Mouse (Mus musculus) brain, embryonic 14.5 days (tissue): ENCODE data around the gene Adgb. TPM values are rescaled to one million over a fixed set of nuclear protein-coding genes. Genes with fewer than 3 reads are reported as not detected.

Experiments used
- DNase-seq: peaks from one replicate; pipeline ENCODE4 v3.0.0-alpha.2; 2011; ENCODE audit warnings: low read depth
- CTCF ChIP-seq: fragments of 200-500 bp; IDR thresholded peaks from 2 replicates; pipeline ENCODE4 v1.5.1; 2012; ENCODE audit warnings: inconsistent platforms, mild to moderate bottlenecking, moderate library complexity, borderline replicate concordance; ENCODE audit not compliant: insufficient read depth, insufficient read length; ENCODE audit errors: extremely low read depth
- POLR2A ChIP-seq: fragments of 200-500 bp; IDR thresholded peaks from 2 replicates; pipeline ENCODE4 v1.6.1; 2012; ENCODE audit warnings: mild to moderate bottlenecking, inconsistent platforms, borderline replicate concordance; ENCODE audit not compliant: poor library complexity, insufficient read depth, insufficient read length, severe bottlenecking; ENCODE audit errors: extremely low read depth
- polyA plus RNA-seq: library from polyadenylated mRNA; depleted of rRNA; stranded (reverse); fragments of >200 nt; gene quantifications from 2 replicates; pipeline ENCODE4 v1.2.3, GENCODE M21; 2012

Gene Adgb
- polyA plus RNA-seq, 1 experiment: 0.29 TPM

DNA sequence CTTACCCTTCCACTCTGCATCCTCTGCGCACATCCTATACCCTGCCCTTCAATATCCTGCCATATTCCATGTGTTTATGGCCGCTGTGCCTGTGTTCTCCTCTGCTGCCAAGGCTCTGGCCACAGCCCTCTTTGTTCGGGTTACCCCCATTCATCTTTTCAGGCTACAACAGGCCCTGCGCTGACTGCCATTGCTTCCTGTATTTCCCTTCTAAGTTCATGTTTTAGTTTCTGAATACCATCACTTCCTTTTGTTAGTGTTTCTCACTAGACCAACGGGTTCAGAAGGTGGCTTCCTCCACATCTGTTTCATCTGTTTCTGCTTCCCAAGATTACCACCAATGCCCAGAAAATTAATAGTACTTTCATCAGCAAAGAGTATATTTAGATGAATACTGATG is 42.5 kb downstream of the Adgb start:
- no peak for DNase-seq
- no peak for TF ChIP-seq CTCF
- TF ChIP-seq POLR2A: no peak

DNA sequence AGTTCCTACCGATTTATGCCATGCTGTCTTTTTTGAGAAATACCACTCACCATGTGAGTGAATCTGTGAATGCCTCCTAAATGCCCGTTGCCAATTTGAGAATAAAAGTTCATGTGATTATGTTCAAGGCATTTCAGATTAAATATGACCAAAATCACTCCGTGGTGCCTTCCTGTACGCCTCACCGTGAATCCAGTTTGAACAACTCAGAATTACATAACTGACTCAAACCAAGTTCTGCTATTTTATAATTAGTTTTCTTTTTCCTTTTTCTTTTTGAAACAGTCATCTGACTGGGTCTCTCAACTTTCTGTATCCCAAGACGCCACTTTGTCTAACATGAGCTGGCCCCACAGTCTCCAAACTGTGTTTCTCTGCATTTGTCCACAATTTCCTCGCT is 43.1 kb downstream of the Adgb start:
- no peak for DNase-seq
- no peak for TF ChIP-seq POLR2A
- no peak for TF ChIP-seq CTCF

DNA sequence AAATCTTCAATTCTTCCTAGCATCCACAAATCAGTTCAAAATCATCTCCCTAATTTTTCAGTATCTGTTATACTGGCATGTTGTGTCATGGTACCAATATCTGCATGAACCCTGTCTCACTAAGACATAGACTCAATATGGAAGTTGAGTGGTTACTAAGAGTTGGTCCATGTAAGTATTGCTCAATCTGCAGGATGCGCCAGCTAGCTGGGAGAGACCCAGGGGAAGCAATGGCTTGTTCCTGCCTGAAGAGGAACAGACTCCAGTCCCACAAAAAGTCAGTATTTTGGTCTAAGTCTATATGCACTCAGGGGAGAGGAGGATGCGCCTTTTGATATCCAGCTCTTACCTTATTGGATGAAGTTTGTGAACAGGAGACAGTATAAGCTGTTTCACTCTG is 47.7 kb downstream of the Adgb start:
- TF ChIP-seq CTCF (no peak), POLR2A (no peak)

DNA sequence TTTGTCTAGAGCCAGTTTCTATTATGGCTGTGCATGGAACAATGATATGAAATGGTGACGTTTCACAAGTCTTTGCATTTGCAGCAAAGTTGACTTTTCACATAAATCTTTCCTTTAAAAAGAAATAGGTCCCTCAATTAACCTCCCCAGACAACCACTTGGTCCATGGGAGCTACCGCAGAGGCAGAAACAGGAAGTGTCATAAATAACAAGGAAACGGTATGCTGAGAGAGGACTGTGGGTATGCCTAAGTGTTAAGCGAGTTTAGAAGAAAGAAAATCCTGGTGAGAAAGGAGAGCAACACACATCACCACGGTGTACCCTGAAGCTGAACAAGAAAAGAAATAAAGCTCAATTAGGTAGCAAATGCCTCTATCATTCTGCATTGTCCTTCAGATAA is 61.1 kb downstream of the Adgb start:
- TF ChIP-seq CTCF (no peak), POLR2A (no peak)
- no peak for DNase-seq

More for the DNA sequence above, 47.7 kb downstream of the Adgb start:
- DNase-seq: no peak

DNA sequence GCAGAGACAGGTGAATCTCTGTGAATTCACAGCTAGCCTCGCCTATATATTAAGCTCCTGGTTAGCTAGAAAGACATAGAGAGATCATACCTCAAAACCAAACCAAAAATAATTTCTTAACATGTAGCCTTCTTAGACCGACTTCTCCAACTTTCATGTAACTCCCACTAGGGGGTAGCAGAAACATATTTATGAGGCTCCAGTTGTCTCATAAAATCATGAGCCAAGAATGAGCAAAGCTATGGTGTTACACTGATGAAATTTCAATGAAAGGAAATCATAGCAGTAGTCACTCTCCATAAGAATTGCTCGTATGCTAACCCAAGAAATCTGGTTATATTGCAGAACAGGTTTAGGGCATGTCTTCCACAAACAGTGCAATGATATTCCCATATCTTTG is 64.0 kb downstream of the Adgb start:
- TF ChIP-seq CTCF: peak; percentile 28; the same call in 1 of the 2 replicates
- no peak for TF ChIP-seq POLR2A
- peak; percentile 88 for DNase-seq

DNA sequence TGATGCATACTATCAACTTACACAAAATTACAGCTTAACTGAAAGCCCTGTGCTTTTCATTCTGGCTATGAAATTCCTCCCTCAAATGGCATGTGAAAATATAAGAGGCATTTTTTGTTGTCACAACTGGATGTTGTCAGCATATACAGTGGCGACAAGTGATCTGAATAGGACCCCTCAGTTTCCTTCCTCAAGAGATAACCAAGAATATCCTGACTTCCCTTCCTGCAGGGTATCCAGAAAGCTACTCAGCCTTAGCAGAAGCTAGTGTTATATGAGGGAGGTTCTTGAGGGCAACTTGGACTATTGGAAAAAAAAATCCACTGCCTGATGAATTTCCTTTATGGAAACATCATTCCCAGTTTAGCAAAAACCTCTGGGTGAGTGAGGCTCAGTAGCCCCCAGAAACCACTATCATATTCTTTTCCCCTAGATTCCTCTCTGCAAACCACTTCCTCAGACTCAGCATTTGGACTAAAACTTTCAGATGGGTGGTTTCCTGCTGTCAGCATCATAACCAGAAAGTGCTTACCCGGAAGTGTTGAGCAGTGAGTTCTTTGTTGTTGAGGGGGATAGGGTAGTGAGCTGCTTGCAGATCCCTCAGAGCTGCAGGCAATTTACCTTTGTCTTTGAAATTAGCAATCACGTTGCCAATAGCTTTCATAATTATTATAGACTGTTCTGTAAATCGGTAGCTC is 76.2 kb downstream of the Adgb start:
- TF ChIP-seq CTCF (no peak), POLR2A (no peak)
- no peak for DNase-seq

DNA sequence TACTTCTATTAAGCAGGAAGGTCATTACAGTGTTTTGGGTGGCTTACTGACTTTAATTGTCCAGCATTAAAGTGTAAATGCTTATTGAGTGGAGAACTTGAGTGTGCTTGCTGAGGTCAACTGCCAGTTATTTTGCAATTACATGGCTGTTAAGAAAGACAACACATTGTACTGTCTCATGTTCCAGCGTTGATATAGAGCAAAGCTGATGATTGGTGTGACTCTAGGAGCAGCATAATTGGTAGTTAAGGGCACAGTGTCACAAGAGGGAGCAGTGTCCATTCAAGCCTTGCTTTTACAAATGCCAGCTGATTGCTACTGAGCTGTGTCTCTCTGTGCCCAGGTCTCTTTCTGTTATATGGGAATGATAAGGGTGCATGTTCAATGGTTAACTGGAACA is 97.5 kb downstream of the Adgb start:
- TF ChIP-seq CTCF (no peak), POLR2A (no peak)
- DNase-seq: no peak

DNA sequence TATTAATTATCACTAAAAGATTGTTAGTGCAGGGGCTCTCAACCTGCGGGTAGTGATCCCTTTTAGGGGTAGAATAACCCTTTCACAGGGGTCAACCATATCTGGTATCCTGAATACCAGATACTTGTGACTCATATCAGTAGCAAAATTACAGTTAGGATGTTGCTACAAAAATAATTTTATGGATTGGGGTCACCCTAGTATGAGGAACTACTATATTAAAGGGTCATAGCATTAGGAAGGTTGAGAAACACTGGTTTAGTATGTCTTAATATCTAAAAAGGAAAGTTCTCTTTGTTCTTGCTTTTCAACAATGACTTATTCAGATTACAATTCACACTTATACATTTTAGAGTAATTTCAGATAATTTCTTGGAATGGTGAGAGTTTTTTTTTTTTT is 108.1 kb downstream of the Adgb start:
- TF ChIP-seq POLR2A (no peak), CTCF (no peak)
- DNase-seq: no peak

DNA sequence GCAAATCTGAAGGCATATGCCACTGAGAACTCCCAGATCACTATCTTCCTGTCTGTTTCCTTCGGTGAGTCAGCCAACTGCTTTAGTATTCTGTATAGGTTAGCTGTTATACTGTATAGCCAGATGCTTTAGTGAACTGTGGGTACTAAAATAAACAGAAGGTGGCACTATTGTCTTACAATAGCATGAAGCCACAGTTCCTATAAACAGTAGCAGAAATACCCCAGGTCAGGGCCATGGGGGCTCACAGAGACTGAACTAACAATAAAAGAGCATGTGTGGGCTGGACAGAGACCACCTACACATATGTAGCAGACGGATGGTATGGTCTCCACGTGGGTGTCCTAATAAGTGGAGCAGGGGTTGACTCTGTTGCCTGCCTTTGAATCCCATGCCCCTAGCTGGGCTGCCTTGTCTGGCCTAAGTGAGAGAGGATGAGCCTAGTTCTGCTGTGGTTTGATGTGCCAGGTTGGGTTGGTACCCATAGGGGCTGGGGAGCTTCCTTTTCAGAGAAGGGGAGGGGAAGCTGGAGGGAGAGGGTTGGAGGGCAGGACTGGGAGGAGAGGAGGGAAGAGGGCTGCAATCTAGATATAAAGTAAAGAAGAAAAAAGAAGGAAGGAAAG is 116.4 kb downstream of the Adgb start:
- DNase-seq: peak; percentile 73

DNA sequence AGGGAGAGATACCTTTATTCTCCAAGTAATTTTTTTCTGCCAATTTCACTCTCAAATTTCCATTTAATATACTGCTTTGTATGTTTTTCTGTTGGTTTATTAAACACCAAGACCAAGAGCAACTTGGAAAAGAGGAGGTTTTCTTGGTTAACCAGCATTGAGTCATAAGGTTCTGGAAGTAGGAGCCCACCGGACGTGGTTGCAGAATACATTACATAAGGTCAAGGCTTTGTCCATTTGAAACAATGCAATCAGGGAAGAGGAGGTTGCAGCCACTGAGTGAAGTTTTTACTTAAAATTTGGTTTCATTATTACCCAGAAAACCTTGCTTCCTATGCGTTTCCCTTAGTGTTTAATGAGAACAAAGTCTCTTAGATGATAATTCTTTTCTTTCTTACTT is 119.9 kb downstream of the Adgb start:
- no peak for TF ChIP-seq POLR2A
- TF ChIP-seq CTCF: no peak
- DNase-seq: no peak

More for the DNA sequence above, 116.4 kb downstream of the Adgb start:
- TF ChIP-seq POLR2A (no peak), CTCF (no peak)

DNA sequence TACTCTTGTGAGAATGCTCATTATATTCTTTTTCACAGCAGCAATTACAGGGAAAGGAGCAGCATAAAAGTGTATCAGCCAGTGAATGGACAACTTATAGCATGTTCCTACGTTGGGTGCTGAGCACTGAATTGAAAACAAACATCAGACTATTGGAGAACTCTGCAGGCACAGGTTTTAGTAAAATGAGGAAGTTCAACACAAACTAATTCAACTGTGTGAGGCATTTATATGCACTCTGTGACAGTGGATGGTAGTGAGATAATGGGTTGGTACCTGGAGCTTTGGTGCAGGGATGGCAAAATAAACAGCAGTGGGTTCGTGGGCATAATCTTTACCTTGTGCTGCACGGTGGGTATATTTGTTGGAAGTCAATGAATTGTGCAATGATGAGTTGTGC is 121.6 kb downstream of the Adgb start:
- no peak for DNase-seq

DNA sequence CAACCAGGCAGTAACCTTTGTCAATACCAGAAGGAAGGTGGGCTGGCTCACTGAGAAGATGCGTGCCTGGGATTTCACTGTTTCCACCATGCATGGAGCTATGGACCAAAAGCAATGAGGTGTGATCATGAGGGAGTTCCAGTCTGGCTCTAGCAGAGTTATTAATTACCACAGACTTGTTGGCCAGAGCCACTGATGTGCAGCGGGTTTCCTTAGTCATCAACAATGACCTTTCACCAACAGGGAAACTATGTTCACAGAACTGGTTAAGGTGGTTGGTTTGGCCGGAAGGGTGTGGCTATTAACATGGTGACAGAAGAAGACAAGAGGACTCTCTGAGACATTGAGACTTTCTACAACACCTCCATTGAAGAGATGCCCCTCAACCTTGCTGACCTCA is 128.2 kb downstream of the Adgb start:
- TF ChIP-seq CTCF: no peak
- no peak for TF ChIP-seq POLR2A
- no peak for DNase-seq

More for the DNA sequence above, 121.6 kb downstream of the Adgb start:
- no peak for TF ChIP-seq CTCF
- TF ChIP-seq POLR2A: no peak
